Mouse (Mus musculus): ENCODE data around the gene C330007P06Rik. TPM values are rescaled to one million over a fixed set of nuclear protein-coding genes. Genes with fewer than 3 reads are reported as not detected.
"Not testable (repeated sequence)": the region's sequence is repeated elsewhere in the genome, so short reads cannot be mapped to it uniquely, and the experiment has no call there.

The C330007P06Rik gene
- polyA plus RNA-seq, 2 experiments = 21.1 to 34.6 TPM

GRCm38 (mm10) chrX:36903115-36903768, 29.3 kb upstream of the C330007P06Rik start:
- Histone ChIP-seq H3K36me3 (ENCODE audit: control insufficient read depth, insufficient read depth, low read length) (no peaks in the 10 kb centered on the region), H3K27ac (replicated peaks; ENCODE audit: low read depth, low read length) (0 out of 2 replicates have a peak overlapping the region, but pooled peaks have one; percentile 13), H3K4me2 (replicated peaks; ENCODE audit: low read depth, low read length, severe bottlenecking) (peak overlapping the region; percentile 62), H3K9me3 (ENCODE audit: control insufficient read depth, low read length) (no peaks in the 10 kb centered on the region), H3K9ac (ENCODE audit: low read depth, low read length, severe bottlenecking) (peak overlapping the region; percentile 65), H3K4me1 (ENCODE audit: control insufficient read depth, insufficient read depth, low read length) (no peaks in the 10 kb centered on the region), H3K27me3 (ENCODE audit: control insufficient read depth, insufficient read depth, low read length) (no peaks in the 10 kb centered on the region), H3K4me3 (replicated peaks; ENCODE audit: low read length) (peak overlapping the region; percentile 49)
- ATAC-seq (ENCODE audit: low FRiP score, low read depth) (peak; percentile 91), DNase-seq (ENCODE audit: low spot score) (peak; percentile 92)
- TF ChIP-seq POLR2A (IDR thresholded peaks at IDR 0.05; ENCODE audit: borderline replicate concordance, extremely low read depth, insufficient read depth, insufficient read length) = peak; percentile 87; the same call in 1 of the 2 replicates
- WGBS = 23% methylated on average over 30 of the region's 32 CpGs

- Histone ChIP-seq H3K9me3 (ENCODE audit: control insufficient read depth, low read length) (no peaks in the 10 kb centered on the region), H3K9ac (ENCODE audit: low read depth, low read length, severe bottlenecking) (peak within 1 kb of the TSS; percentile 65), H3K27me3 (ENCODE audit: control insufficient read depth, insufficient read depth, low read length) (no peaks in the 10 kb centered on the region), H3K4me1 (ENCODE audit: control insufficient read depth, insufficient read depth, low read length) (no peaks in the 10 kb centered on the region), H3K4me2 (replicated peaks; ENCODE audit: low read depth, low read length, severe bottlenecking) (peak within 1 kb of the TSS; percentile 62), H3K36me3 (ENCODE audit: control insufficient read depth, insufficient read depth, low read length) (no peaks in the 10 kb centered on the region), H3K4me3 (replicated peaks; ENCODE audit: low read length) (peak within 1 kb of the TSS; percentile 49), H3K27ac (replicated peaks; ENCODE audit: low read depth, low read length) (0 out of 2 replicates have a peak within 1 kb of the TSS, but pooled peaks have one; percentile 13)
- TF ChIP-seq POLR2A (IDR thresholded peaks at IDR 0.05; ENCODE audit: borderline replicate concordance, extremely low read depth, insufficient read depth, insufficient read length) = no peak
- DNase-seq (ENCODE audit: low spot score) (no peak), ATAC-seq (ENCODE audit: low FRiP score, low read depth) (peak; percentile 42)
- 19% methylated on average over 32 of the region's 47 CpGs for WGBS
Measured at GRCm38 (mm10) chrX:36902321-36903114, 28.6 kb upstream of the C330007P06Rik start, which contains the start of gene Nkrf. Gene Nkrf (minus strand): TSS chrX:36902899.

- Histone ChIP-seq H3K9ac (ENCODE audit: low read depth, low read length, severe bottlenecking) (no peak overlapping the region), H3K9me3 (ENCODE audit: control insufficient read depth, low read length) (no peaks in the 10 kb centered on the region), H3K36me3 (ENCODE audit: control insufficient read depth, insufficient read depth, low read length) (no peaks in the 10 kb centered on the region), H3K27me3 (ENCODE audit: control insufficient read depth, insufficient read depth, low read length) (no peaks in the 10 kb centered on the region), H3K27ac (replicated peaks; ENCODE audit: low read depth, low read length) (no peak overlapping the region), H3K4me3 (replicated peaks; ENCODE audit: low read length) (peak overlapping the region; percentile 49), H3K4me1 (ENCODE audit: control insufficient read depth, insufficient read depth, low read length) (no peaks in the 10 kb centered on the region), H3K4me2 (replicated peaks; ENCODE audit: low read depth, low read length, severe bottlenecking) (peak overlapping the region; percentile 62)
- TF ChIP-seq POLR2A (IDR thresholded peaks at IDR 0.05; ENCODE audit: borderline replicate concordance, extremely low read depth, insufficient read depth, insufficient read length) = no peak
- ATAC-seq (ENCODE audit: low FRiP score, low read depth) (no peak), DNase-seq (ENCODE audit: low spot score) (no peak)
- WGBS = 30% methylated on average over 3 of the region's 3 CpGs
Measured at GRCm38 (mm10) chrX:36901655-36902054, 27.7 kb upstream of the C330007P06Rik start.

- DNase-seq (ENCODE audit: low spot score); ATAC-seq (ENCODE audit: low FRiP score, low read depth); H3K9me3 ChIP-seq (ENCODE audit: control insufficient read depth, low read length); H3K36me3 ChIP-seq (ENCODE audit: control insufficient read depth, insufficient read depth, low read length); H3K9ac ChIP-seq (ENCODE audit: low read depth, low read length, severe bottlenecking); H3K4me3 ChIP-seq (replicated peaks; ENCODE audit: low read length); H3K27ac ChIP-seq (replicated peaks; ENCODE audit: low read depth, low read length); H3K27me3 ChIP-seq (ENCODE audit: control insufficient read depth, insufficient read depth, low read length); H3K4me2 ChIP-seq (replicated peaks; ENCODE audit: low read depth, low read length, severe bottlenecking); H3K4me1 ChIP-seq (ENCODE audit: control insufficient read depth, insufficient read depth, low read length): not testable (repeated sequence)
- 41% methylated on average over 1 of the region's 1 CpGs for WGBS
Measured at GRCm38 (mm10) chrX:36898931-36899330, 25.0 kb upstream of the C330007P06Rik start.

- no peak for TF ChIP-seq POLR2A (IDR thresholded peaks at IDR 0.05; ENCODE audit: borderline replicate concordance, extremely low read depth, insufficient read depth, insufficient read length)
- Histone ChIP-seq H3K27me3 (ENCODE audit: control insufficient read depth, insufficient read depth, low read length) (no peaks in the 10 kb centered on the region), H3K9me3 (ENCODE audit: control insufficient read depth, low read length) (no peaks in the 10 kb centered on the region), H3K4me1 (ENCODE audit: control insufficient read depth, insufficient read depth, low read length) (no peaks in the 10 kb centered on the region), H3K4me3 (replicated peaks; ENCODE audit: low read length) (no peak overlapping the region), H3K27ac (replicated peaks; ENCODE audit: low read depth, low read length) (no peak overlapping the region), H3K4me2 (replicated peaks; ENCODE audit: low read depth, low read length, severe bottlenecking) (no peak overlapping the region), H3K36me3 (ENCODE audit: control insufficient read depth, insufficient read depth, low read length) (peaks cover 14% of the 10 kb centered on the region; the same call in 1 of the 2 replicates), H3K9ac (ENCODE audit: low read depth, low read length, severe bottlenecking) (no peak overlapping the region)
- ATAC-seq (ENCODE audit: low FRiP score, low read depth) (no peak), DNase-seq (ENCODE audit: low spot score) (no peak)
- 81% methylated on average over 1 of the region's 1 CpGs for WGBS
Measured at GRCm38 (mm10) chrX:36884719-36885118, 10.8 kb upstream of the C330007P06Rik start.
